Mouse (Mus musculus) ovary, postnatal 14 days (tissue): Measurements from ENCODE around the gene Unc13a.
A peak's percentile ranks its signal among the peaks of the same experiment; 100 is the strongest.

Experiments
- DNase-seq: peaks from one replicate; pipeline ENCODE4 v3.0.0; 2022; ENCODE audit warnings: low spot score

The Unc13a gene

GRCm38 (mm10) chr8:71625088-71625487 is 46.5 kb downstream of the Unc13a start:
- no peak for DNase-seq

- no peak for DNase-seq
Measured at GRCm38 (mm10) chr8:71619786-71620185, 51.8 kb downstream of the Unc13a start.

- no peak for DNase-seq
Measured at GRCm38 (mm10) chr8:71613418-71613817, 58.1 kb downstream of the Unc13a start.

GRCm38 (mm10) chr8:71612141-71612540 is 59.4 kb downstream of the Unc13a start:
- no peak for DNase-seq

- peak; percentile 90 for DNase-seq
Measured at GRCm38 (mm10) chr8:71610822-71611651, 60.5 kb downstream of the Unc13a start, which contains the start of gene Colgalt1. Gene Colgalt1 (plus strand): TSS chr8:71610998.

GRCm38 (mm10) chr8:71604021-71604420 is 67.5 kb downstream of the Unc13a start:
- DNase-seq: no peak

GRCm38 (mm10) chr8:71602666-71603334 is 68.8 kb downstream of the Unc13a start:
- DNase-seq: peak; percentile 61

- DNase-seq: no peak
Measured at GRCm38 (mm10) chr8:71601939-71602665, 69.5 kb downstream of the Unc13a start.

- DNase-seq: no peak
Measured at GRCm38 (mm10) chr8:71598841-71599240, 72.7 kb downstream of the Unc13a start.

GRCm38 (mm10) chr8:71598375-71598774 is 73.2 kb downstream of the Unc13a start:
- no peak for DNase-seq

GRCm38 (mm10) chr8:71597451-71597850 is 74.1 kb downstream of the Unc13a start, which contains the start of gene Fam129c:
Gene Fam129c (plus strand): TSS chr8:71597648.
- DNase-seq: no peak

GRCm38 (mm10) chr8:71596798-71597197 is 74.8 kb downstream of the Unc13a start:
- no peak for DNase-seq

- no peak for DNase-seq
Measured at GRCm38 (mm10) chr8:71596384-71596783, 75.2 kb downstream of the Unc13a start.

- peak; percentile 89 for DNase-seq
Measured at GRCm38 (mm10) chr8:71595862-71596261, 75.7 kb downstream of the Unc13a start.

- DNase-seq: no peak
Measured at GRCm38 (mm10) chr8:71594324-71594722, 77.2 kb downstream of the Unc13a start.

- DNase-seq: no peak
Measured at GRCm38 (mm10) chr8:71593556-71594323, 77.8 kb downstream of the Unc13a start.

- peak; percentile 69 for DNase-seq
Measured at GRCm38 (mm10) chr8:71592374-71593170, 79.0 kb downstream of the Unc13a start.

- peak; percentile 90 for DNase-seq
Measured at GRCm38 (mm10) chr8:71591471-71592373, 79.8 kb downstream of the Unc13a start, which contains the start of gene Pgls. Gene Pgls (plus strand): TSS chr8:71592176.

- DNase-seq: no peak
Measured at GRCm38 (mm10) chr8:71591017-71591416, 80.5 kb downstream of the Unc13a start.

GRCm38 (mm10) chr8:71588762-71589161 is 82.8 kb downstream of the Unc13a start:
- DNase-seq: no peak
